Mouse (Mus musculus) erythroblast, adult 5-6 weeks (primary cell): ENCODE measurements around the gene Mrps23. TPM values are rescaled to one million over a fixed set of nuclear protein-coding genes. Genes with fewer than 3 reads are reported as not detected.

ENCODE experiments used
- ATAC-seq: replicated peaks from 2 replicates; pipeline ENCODE4 v1.8.0; 2016; ENCODE audit warnings: moderate number of reproducible peaks, mild to moderate bottlenecking, moderate TSS enrichment, inconsistent platforms; ENCODE audit not compliant: poor library complexity, low FRiP score, severe bottlenecking
- total RNA-seq, 2 experiments: library from RNA; stranded (forward) in 1 of 2; stranded (reverse) in 1 of 2; fragments of 150-400 nt in 1 of 2; fragments of 200-764, 138-1000 nt in 1 of 2; gene quantifications; 2 replicates each; pipeline versions ENCODE4 v1.2.3 to v1.2.4; 2015 to 2017; ENCODE audit warnings: low replicate concordance in 2 of 2

Gene Mrps23
- total RNA-seq, 2 experiments from 2014 or later = 10.1 to 16.9 TPM

DNA sequence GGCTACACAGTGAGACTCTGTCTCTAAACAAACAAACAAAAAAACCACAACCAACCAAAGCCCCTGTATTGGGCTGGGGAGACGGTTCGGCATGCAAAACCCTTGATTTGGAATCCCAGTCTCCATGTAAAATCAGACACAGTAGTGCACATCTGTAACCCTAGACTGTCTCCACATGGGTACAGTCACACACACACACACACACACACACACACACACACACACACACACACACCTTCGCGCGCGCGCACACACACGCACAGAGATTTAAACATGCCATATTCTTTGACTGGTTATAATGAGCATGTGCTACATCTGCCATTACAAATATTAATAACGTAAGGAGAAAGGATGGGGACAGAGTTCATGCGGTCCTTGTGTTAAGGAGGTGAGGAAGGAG lies 36.1 kb downstream of the Mrps23 start:
- no peak for ATAC-seq

- ATAC-seq = no peak
Measured at GRCm38 (mm10) chr11:88240736-88241353, 36.7 kb downstream of the Mrps23 start.

GRCm38 (mm10) chr11:88241468-88242301 lies 37.5 kb downstream of the Mrps23 start:
- ATAC-seq = no peak

- ATAC-seq = no peak
Measured at GRCm38 (mm10) chr11:88245581-88246170, 41.5 kb downstream of the Mrps23 start.

DNA sequence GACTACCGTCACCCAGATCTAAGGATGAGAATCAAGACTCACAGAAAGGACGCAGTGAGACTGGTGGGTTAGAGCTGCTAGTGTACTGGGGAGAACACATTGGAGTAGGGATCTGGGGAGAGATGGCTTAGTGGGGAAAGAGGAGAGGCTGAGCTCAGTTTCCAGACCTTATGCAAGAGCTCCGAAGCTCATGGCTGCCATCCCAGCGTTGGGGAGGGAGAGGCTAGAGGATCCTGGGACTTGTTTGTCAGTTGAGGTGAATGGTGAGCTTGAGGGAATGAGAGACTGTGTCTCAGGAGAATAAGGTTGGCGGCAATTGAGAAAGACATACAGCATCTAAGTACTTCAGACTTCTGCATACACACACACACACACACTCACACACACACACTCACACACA lies 44.4 kb downstream of the Mrps23 start:
- ATAC-seq = no peak

- no peak for ATAC-seq
Measured at GRCm38 (mm10) chr11:88250568-88250967, 46.4 kb downstream of the Mrps23 start.

GRCm38 (mm10) chr11:88251295-88251694 lies 47.1 kb downstream of the Mrps23 start:
- ATAC-seq = no peak

- peak; percentile 76 for ATAC-seq
Measured at GRCm38 (mm10) chr11:88251972-88252766, 48.0 kb downstream of the Mrps23 start.

DNA sequence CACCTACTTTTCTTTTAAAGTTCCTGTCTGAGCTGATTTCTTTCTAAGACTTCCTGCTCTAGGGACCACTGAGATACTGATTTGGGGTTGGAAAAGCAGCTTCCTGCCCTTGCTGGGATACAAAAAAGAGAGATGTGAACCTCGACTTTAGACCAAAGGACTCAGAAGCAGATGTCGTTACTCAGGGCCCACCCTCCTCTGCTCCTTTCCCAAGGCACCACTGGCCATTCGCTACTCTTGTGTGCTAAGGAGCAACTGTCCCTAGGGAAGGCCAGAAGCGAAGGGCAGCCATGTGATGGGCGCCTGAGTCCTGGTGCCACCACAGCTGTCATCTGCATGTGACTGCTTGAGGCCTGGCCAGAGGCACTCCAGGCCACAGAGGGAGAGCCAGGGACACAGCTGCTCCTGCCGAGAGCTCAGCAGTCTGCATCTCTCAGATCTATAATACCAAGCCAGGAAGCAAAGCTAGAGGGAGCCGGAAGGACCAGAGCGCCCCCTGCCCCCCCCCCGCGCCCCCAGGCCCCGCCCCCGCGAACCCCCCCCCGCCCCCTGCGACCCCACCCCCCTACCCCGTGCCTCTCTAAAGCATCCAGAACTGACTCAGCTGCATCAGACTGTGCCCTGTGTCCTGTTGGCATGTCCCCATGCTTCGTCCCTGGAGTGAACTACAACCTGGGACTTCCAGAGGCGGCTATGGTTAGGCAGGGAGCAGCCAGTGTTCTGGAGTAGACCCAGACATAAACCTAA lies 48.8 kb downstream of the Mrps23 start:
- ATAC-seq = no peak

GRCm38 (mm10) chr11:88253514-88254167 lies 49.5 kb downstream of the Mrps23 start:
- no peak for ATAC-seq

DNA sequence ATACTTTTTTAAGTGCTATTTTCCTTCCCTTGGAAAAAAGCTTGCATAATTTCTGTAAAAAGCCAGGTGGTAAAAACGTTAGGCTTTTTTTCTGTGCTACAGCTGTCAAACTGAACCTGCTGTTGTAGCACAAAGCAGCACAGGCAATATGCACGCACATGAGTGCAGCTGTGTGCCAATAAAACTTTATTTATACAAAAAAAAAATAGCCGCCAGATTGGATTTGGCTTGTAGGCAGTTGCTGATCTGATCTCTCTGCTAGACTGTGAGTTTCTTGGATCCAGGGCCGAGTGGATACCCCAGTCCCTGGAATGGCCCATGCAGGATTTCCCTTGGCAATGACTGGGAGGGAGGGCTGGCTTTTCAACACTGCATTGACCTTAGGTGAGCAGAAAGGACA lies 53.5 kb downstream of the Mrps23 start:
- no peak for ATAC-seq

GRCm38 (mm10) chr11:88258212-88258611 lies 54.0 kb downstream of the Mrps23 start:
- no peak for ATAC-seq

DNA sequence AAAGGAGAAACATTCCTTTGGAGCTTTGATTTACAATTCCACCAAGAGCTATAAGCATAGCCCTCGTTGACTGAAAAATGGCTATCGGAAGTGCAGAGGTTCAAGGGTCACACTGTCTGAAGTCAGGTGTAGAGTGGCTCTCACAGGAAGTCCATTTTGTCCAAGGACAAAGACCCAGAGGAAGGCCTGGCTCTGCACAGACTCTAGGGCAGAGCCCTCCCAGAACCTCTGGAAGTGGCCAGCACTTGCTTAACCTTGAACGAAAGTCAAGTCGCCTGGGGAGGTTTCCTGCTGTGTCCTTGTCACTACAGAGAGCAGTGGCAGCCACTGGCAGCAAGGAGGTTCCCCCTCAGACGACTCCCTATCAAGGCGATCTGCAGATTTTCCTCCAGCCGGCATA lies 56.3 kb downstream of the Mrps23 start:
- ATAC-seq = no peak

Other genes with a start within 250 kb of the Mrps23 start
- 2.1 and 2.5 TPM in 2 replicates for gene Dynll2, start 216.9 kb upstream of the Mrps23 start, total RNA-seq (2015; ENCODE audit: low replicate concordance)
- 3.2 and 7.8 TPM in 2 replicates for gene Dynll2, start 216.9 kb upstream of the Mrps23 start, total RNA-seq (2017; ENCODE audit: low replicate concordance)
- 216 and 317 TPM in 2 replicates for gene Srsf1, start 157.0 kb upstream of the Mrps23 start, total RNA-seq (2015; ENCODE audit: low replicate concordance)
- gene Srsf1, start 157.0 kb upstream of the Mrps23 start, total RNA-seq (2017; ENCODE audit: low replicate concordance) = 505 and 650 TPM in 2 replicates
- 15.8 and 23.4 TPM in 2 replicates for gene Vezf1, start 136.1 kb upstream of the Mrps23 start, total RNA-seq (2015; ENCODE audit: low replicate concordance)
- 7.9 and 11.7 TPM in 2 replicates for gene Vezf1, start 136.1 kb upstream of the Mrps23 start, total RNA-seq (2017; ENCODE audit: low replicate concordance)
- 2.7 TPM in 1 of 2 replicates, not detected in the other for gene Cuedc1, start 106.3 kb upstream of the Mrps23 start, total RNA-seq (2015; ENCODE audit: low replicate concordance)
- gene Cuedc1, start 106.3 kb upstream of the Mrps23 start, total RNA-seq (2017; ENCODE audit: low replicate concordance) = 0.98 TPM in 1 of 2 replicates, not detected in the other
- not detected in 2 replicates for gene Ccdc182, start 89.7 kb downstream of the Mrps23 start, total RNA-seq (2015; ENCODE audit: low replicate concordance)
- gene Ccdc182, start 89.7 kb downstream of the Mrps23 start, total RNA-seq (2017; ENCODE audit: low replicate concordance) = not detected in 2 replicates